Mouse (Mus musculus) testis, postnatal 10 days (tissue): ENCODE data around the gene Fgf18.
A peak's percentile ranks its signal among the peaks of the same experiment; 100 is the strongest.

Source experiments
- DNase-seq: peaks from one replicate; pipeline ENCODE4 v3.0.0; 2021; ENCODE audit warnings: low spot score

The Fgf18 gene

GRCm38 (mm10) chr11:33115796-33116195, 31.4 kb downstream of the Fgf18 start:
- no peak for DNase-seq

- DNase-seq: no peak
Measured at GRCm38 (mm10) chr11:33112407-33112806, 34.8 kb downstream of the Fgf18 start.

GRCm38 (mm10) chr11:33110111-33110510, 37.1 kb downstream of the Fgf18 start:
- DNase-seq: no peak

GRCm38 (mm10) chr11:33107540-33107939, 39.7 kb downstream of the Fgf18 start:
- no peak for DNase-seq

- no peak for DNase-seq
Measured at GRCm38 (mm10) chr11:33104911-33105316, 42.3 kb downstream of the Fgf18 start.

- no peak for DNase-seq
Measured at GRCm38 (mm10) chr11:33103291-33103943, 43.8 kb downstream of the Fgf18 start.

GRCm38 (mm10) chr11:33100027-33100507, 47.1 kb downstream of the Fgf18 start:
- peak; percentile 61 for DNase-seq

- DNase-seq: no peak
Measured at GRCm38 (mm10) chr11:33099425-33099824, 47.8 kb downstream of the Fgf18 start.

GRCm38 (mm10) chr11:33098446-33098845, 48.8 kb downstream of the Fgf18 start:
- no peak for DNase-seq

GRCm38 (mm10) chr11:33097855-33098254, 49.3 kb downstream of the Fgf18 start:
- peak; percentile 76 for DNase-seq

- DNase-seq: no peak
Measured at GRCm38 (mm10) chr11:33089856-33090255, 57.3 kb downstream of the Fgf18 start.

- DNase-seq: no peak
Measured at GRCm38 (mm10) chr11:33088181-33088580, 59.0 kb downstream of the Fgf18 start.

GRCm38 (mm10) chr11:33086046-33086445, 61.2 kb downstream of the Fgf18 start:
- no peak for DNase-seq

GRCm38 (mm10) chr11:33085514-33085913, 61.7 kb downstream of the Fgf18 start:
- no peak for DNase-seq

GRCm38 (mm10) chr11:33085054-33085453, 62.1 kb downstream of the Fgf18 start:
- no peak for DNase-seq

- no peak for DNase-seq
Measured at GRCm38 (mm10) chr11:33084041-33084440, 63.2 kb downstream of the Fgf18 start.

GRCm38 (mm10) chr11:33081175-33081574, 66.0 kb downstream of the Fgf18 start:
- no peak for DNase-seq

GRCm38 (mm10) chr11:33080046-33080808, 67.0 kb downstream of the Fgf18 start:
- no peak for DNase-seq

- no peak for DNase-seq
Measured at GRCm38 (mm10) chr11:33079424-33079823, 67.8 kb downstream of the Fgf18 start.

GRCm38 (mm10) chr11:33078036-33078435, 69.2 kb downstream of the Fgf18 start:
- DNase-seq: no peak

GRCm38 (mm10) chr11:33075293-33075692, 71.9 kb downstream of the Fgf18 start:
- no peak for DNase-seq

GRCm38 (mm10) chr11:33074541-33074940, 72.7 kb downstream of the Fgf18 start:
- DNase-seq: no peak

GRCm38 (mm10) chr11:33071358-33071922, 75.8 kb downstream of the Fgf18 start:
- DNase-seq: no peak
